Mouse (Mus musculus) CH12.LX (cell line): ENCODE data around the gene Rundc3a. TPM values are rescaled to one million over a fixed set of nuclear protein-coding genes. Genes with fewer than 3 reads are reported as not detected.
A peak's percentile ranks its signal among the peaks of the same experiment; 100 is the strongest.

Source experiments
- DNase-seq: peaks from one replicate; pipeline ENCODE4 v3.0.0-alpha.2; 2013; ENCODE audit errors: extremely low read depth
- H3K27ac ChIP-seq: 2 replicates; pipeline ENCODE4 v1.5.1; 2012; ENCODE audit warnings: low read depth, mild to moderate bottlenecking, control low read depth, moderate library complexity; ENCODE audit not compliant: insufficient read depth
- H3K27me3 ChIP-seq: replicated peaks from 2 replicates; pipeline ENCODE3; 2012; ENCODE audit warnings: inconsistent platforms
- H3K36me3 ChIP-seq, 2 experiments: replicated peaks in 1 of 2; 2 replicates each; pipeline versions ENCODE3 to v1.6.1; 2012; ENCODE audit warnings: inconsistent platforms in 1 of 2, low read length in 1 of 2, mild to moderate bottlenecking in 1 of 2, mixed read lengths in 1 of 2, moderate library complexity in 1 of 2; ENCODE audit not compliant: control insufficient read depth in 1 of 2, insufficient read depth in 1 of 2
- H3K4me1 ChIP-seq, 2 experiments: 2 replicates each; pipeline ENCODE4 v1.6.1; 2012; ENCODE audit warnings: inconsistent platforms in 1 of 2, moderate library complexity in 1 of 2; ENCODE audit not compliant: insufficient read depth in 2 of 2, control insufficient read depth in 1 of 2
- H3K4me2 ChIP-seq: 2 replicates; pipeline ENCODE4 v1.6.1; 2012; ENCODE audit warnings: low read depth, mild to moderate bottlenecking, control low read depth; ENCODE audit not compliant: poor library complexity, insufficient read depth, severe bottlenecking
- H3K4me3 ChIP-seq, 3 experiments: fragments of 150-350 bp in 1 of 3; sonication (generic) in 1 of 3; replicated peaks in 1 of 3; 2 replicates each; pipeline versions ENCODE3 to v1.5.1; 2011 to 2012; ENCODE audit warnings: low read depth in 2 of 3, low read length in 2 of 3, mild to moderate bottlenecking in 2 of 3, moderate library complexity in 2 of 3, control low read depth in 1 of 3, improper control_type of control experiment in 1 of 3, inconsistent platforms in 1 of 3, mixed read lengths in 1 of 3; ENCODE audit not compliant: poor library complexity in 1 of 3
- H3K79me2 ChIP-seq: replicated peaks from 2 replicates; pipeline ENCODE4 v1.6.1; 2012; ENCODE audit warnings: mild to moderate bottlenecking, moderate library complexity; ENCODE audit not compliant: control insufficient read depth, poor library complexity, insufficient read depth, severe bottlenecking; ENCODE audit errors: extremely low read depth
- H3K9ac ChIP-seq: 2 replicates; pipeline ENCODE4 v1.6.1; 2012; ENCODE audit warnings: low read depth, mild to moderate bottlenecking, control low read depth, moderate library complexity; ENCODE audit not compliant: insufficient read depth
- H3K9me3 ChIP-seq: replicated peaks from 2 replicates; pipeline ENCODE3; 2012; ENCODE audit warnings: low read length, inconsistent platforms, mixed read lengths
- BHLHE40 ChIP-seq: IDR thresholded peaks from 2 replicates; pipeline ENCODE4 v1.6.1; 2011; ENCODE audit warnings: mild to moderate bottlenecking, low read depth, low read length, improper control_type of control experiment
- CHD1 ChIP-seq: IDR thresholded peaks from 2 replicates; pipeline ENCODE4 v1.6.1; 2012; ENCODE audit warnings: low read depth, low read length, improper control_type of control experiment, inconsistent platforms
- CHD2 ChIP-seq: IDR thresholded peaks from 2 replicates; pipeline ENCODE4 v1.6.1; 2011; ENCODE audit warnings: low read length, improper control_type of control experiment
- CTCF ChIP-seq, 2 experiments: IDR thresholded peaks in 1 of 2; conservative IDR thresholded peaks in 1 of 2; 2 replicates each; pipeline ENCODE4 v1.5.1; 2011 to 2012; ENCODE audit warnings: low read depth in 2 of 2, low read length in 2 of 2, improper control_type of control experiment in 1 of 2, inconsistent platforms in 1 of 2, mild to moderate bottlenecking in 1 of 2, moderate library complexity in 1 of 2
- E2F4 ChIP-seq: IDR thresholded peaks from 2 replicates; pipeline ENCODE4 v1.6.1; 2011; ENCODE audit warnings: low read depth, low read length, improper control_type of control experiment; ENCODE audit not compliant: insufficient replicate concordance
- ELF1 ChIP-seq: IDR thresholded peaks from 2 replicates; pipeline ENCODE4 v1.6.1; 2014; ENCODE audit warnings: low read depth, mild to moderate bottlenecking, inconsistent platforms, low read length, improper control_type of control experiment
- EP300 ChIP-seq: IDR thresholded peaks from 2 replicates; pipeline ENCODE4 v1.6.1; 2011; ENCODE audit warnings: low read length, improper control_type of control experiment
- ETS1 ChIP-seq: conservative IDR thresholded peaks from 2 replicates; pipeline ENCODE4 v1.6.1; 2012; ENCODE audit warnings: low read depth, mild to moderate bottlenecking, inconsistent platforms, low read length, improper control_type of control experiment, moderate library complexity
- GABPA ChIP-seq: IDR thresholded peaks from 2 replicates; pipeline ENCODE4 v1.6.1; 2012; ENCODE audit warnings: low read depth, low read length, improper control_type of control experiment, inconsistent platforms; ENCODE audit not compliant: insufficient replicate concordance
- HCFC1 ChIP-seq: IDR thresholded peaks from 2 replicates; pipeline ENCODE4 v1.6.1; 2012; ENCODE audit warnings: low read depth, mild to moderate bottlenecking, inconsistent platforms, low read length, improper control_type of control experiment
- IRF4 ChIP-seq: IDR thresholded peaks from 2 replicates; pipeline ENCODE4 v1.6.1; 2014; ENCODE audit warnings: low read depth, mild to moderate bottlenecking, inconsistent platforms, low read length, improper control_type of control experiment
- JUN ChIP-seq: IDR thresholded peaks from 2 replicates; pipeline ENCODE4 v1.6.1; 2011; ENCODE audit warnings: low read depth, mild to moderate bottlenecking, low read length, improper control_type of control experiment, moderate library complexity; ENCODE audit not compliant: insufficient read depth
- JUND ChIP-seq: conservative IDR thresholded peaks from 2 replicates; pipeline ENCODE4 v1.6.1; 2011; ENCODE audit warnings: low read depth, low read length, improper control_type of control experiment
- KAT2A ChIP-seq: IDR thresholded peaks from 2 replicates; pipeline ENCODE4 v1.6.1; 2012; ENCODE audit warnings: low read length, improper control_type of control experiment, inconsistent platforms; ENCODE audit not compliant: insufficient replicate concordance
- MAFK ChIP-seq: IDR thresholded peaks from 2 replicates; pipeline ENCODE4 v1.6.1; 2011; ENCODE audit warnings: low read length, improper control_type of control experiment; ENCODE audit not compliant: insufficient replicate concordance
- MAX ChIP-seq: IDR thresholded peaks from 2 replicates; pipeline ENCODE4 v1.6.1; 2011; ENCODE audit warnings: low read length, improper control_type of control experiment
- MAZ ChIP-seq: IDR thresholded peaks from 2 replicates; pipeline ENCODE4 v1.6.1; 2012; ENCODE audit warnings: low read depth, mild to moderate bottlenecking, inconsistent platforms, low read length, improper control_type of control experiment, moderate library complexity
- MEF2A ChIP-seq: IDR thresholded peaks from 2 replicates; pipeline ENCODE4 v1.6.1; 2014; ENCODE audit warnings: low read depth, mild to moderate bottlenecking, inconsistent platforms, low read length, improper control_type of control experiment, borderline replicate concordance
- MXI1 ChIP-seq: IDR thresholded peaks from 2 replicates; pipeline ENCODE4 v1.6.1; 2011; ENCODE audit warnings: mild to moderate bottlenecking, low read depth, low read length, improper control_type of control experiment
- MYC ChIP-seq: IDR thresholded peaks from 2 replicates; pipeline ENCODE4 v1.6.1; 2011; ENCODE audit warnings: low read depth, mild to moderate bottlenecking, improper control_type of control experiment, low read length
- NELFE ChIP-seq: IDR thresholded peaks from 2 replicates; pipeline ENCODE4 v1.6.1; 2011; ENCODE audit warnings: low read depth, low read length, improper control_type of control experiment
- NRF1 ChIP-seq: IDR thresholded peaks from 2 replicates; pipeline ENCODE4 v1.6.1; 2014; ENCODE audit warnings: low read depth, mild to moderate bottlenecking, inconsistent platforms, low read length, improper control_type of control experiment, moderate library complexity
- PAX5 ChIP-seq: IDR thresholded peaks from 2 replicates; pipeline ENCODE4 v1.6.1; 2012; ENCODE audit warnings: low read length, inconsistent platforms, mixed read lengths
- POLR2A ChIP-seq: IDR thresholded peaks from 2 replicates; pipeline ENCODE4 v1.6.1; 2011; ENCODE audit warnings: low read depth, mild to moderate bottlenecking, improper control_type of control experiment, low read length
- POLR2AphosphoS2 ChIP-seq: IDR thresholded peaks from 2 replicates; pipeline ENCODE4 v1.6.1; 2011; ENCODE audit warnings: low read depth, low read length, improper control_type of control experiment
- RAD21 ChIP-seq: IDR thresholded peaks from 2 replicates; pipeline ENCODE4 v1.6.1; 2011; ENCODE audit warnings: low read depth, mild to moderate bottlenecking, low read length, improper control_type of control experiment, moderate library complexity
- RCOR1 ChIP-seq: conservative IDR thresholded peaks from 2 replicates; pipeline ENCODE4 v1.6.1; 2012; ENCODE audit warnings: low read depth, mild to moderate bottlenecking, inconsistent platforms, low read length, improper control_type of control experiment
- SIN3A ChIP-seq: IDR thresholded peaks from 2 replicates; pipeline ENCODE4 v1.6.1; 2012; ENCODE audit warnings: low read length, improper control_type of control experiment, inconsistent platforms
- SMC3 ChIP-seq: IDR thresholded peaks from 2 replicates; pipeline ENCODE4 v1.6.1; 2011; ENCODE audit warnings: low read depth, low read length, improper control_type of control experiment
- TBP ChIP-seq: conservative IDR thresholded peaks from 2 replicates; pipeline ENCODE4 v1.6.1; 2011; ENCODE audit warnings: low read depth, low read length, improper control_type of control experiment
- TCF12 ChIP-seq: IDR thresholded peaks from 2 replicates; pipeline ENCODE4 v1.6.1; 2014; ENCODE audit warnings: low read depth, mild to moderate bottlenecking, inconsistent platforms, low read length, improper control_type of control experiment
- UBTF ChIP-seq: IDR thresholded peaks from 2 replicates; pipeline ENCODE4 v1.6.1; 2012; ENCODE audit warnings: low read depth, mild to moderate bottlenecking, inconsistent platforms, low read length, improper control_type of control experiment, moderate library complexity
- USF1 ChIP-seq: IDR thresholded peaks from 2 replicates; pipeline ENCODE4 v1.6.1; 2014; ENCODE audit warnings: low read depth, mild to moderate bottlenecking, inconsistent platforms, low read length, improper control_type of control experiment
- USF2 ChIP-seq: conservative IDR thresholded peaks from 2 replicates; pipeline ENCODE4 v1.6.1; 2011; ENCODE audit warnings: low read depth, low read length, improper control_type of control experiment
- ZC3H11A ChIP-seq: IDR thresholded peaks from 2 replicates; pipeline ENCODE4 v1.6.1; 2012; ENCODE audit warnings: low read depth, mild to moderate bottlenecking, inconsistent platforms, low read length, improper control_type of control experiment
- ZKSCAN1 ChIP-seq: IDR thresholded peaks from 2 replicates; pipeline ENCODE4 v1.6.1; 2012; ENCODE audit warnings: low read depth, inconsistent platforms, low read length, improper control_type of control experiment, borderline replicate concordance
- ZMIZ1 ChIP-seq: IDR thresholded peaks from 2 replicates; pipeline ENCODE4 v1.6.1; 2012; ENCODE audit warnings: low read depth, mild to moderate bottlenecking, inconsistent platforms, low read length, improper control_type of control experiment
- ZNF384 ChIP-seq: IDR thresholded peaks from 2 replicates; pipeline ENCODE4 v1.6.1; 2012; ENCODE audit warnings: low read depth, low read length, improper control_type of control experiment, inconsistent platforms
- dilution Hi-C: fragments of 300-500 bp; cut with MboI; formaldehyde crosslinking; loops from 2 replicates; pipeline ENCODE4 v1.14.3; 2020; ENCODE audit warnings: low sequenced_read_pairs; ENCODE audit not compliant: extremely low pct_unique_long_range_greater_than_20kb, extremely low pct_ligation_motif_present
- in situ Hi-C: fragments of 300-500 bp; cut with MboI; formaldehyde crosslinking; loops from 3 replicates; pipeline ENCODE4 v1.14.3; 2019; ENCODE audit warnings: low sequenced_read_pairs, low pct_ligation_motif_present, low pct_unique_long_range_greater_than_20kb, mixed read lengths
- polyA plus RNA-seq: library from polyadenylated mRNA; unstranded; fragments of >175 nt; gene quantifications from 2 replicates; pipeline ENCODE4 v1.2.1, GENCODE M21; 2012; ENCODE audit warnings: low read depth; ENCODE audit not compliant: insufficient read length
- total RNA-seq, 2 experiments: library from RNA; depleted of rRNA; stranded (reverse); fragments of 300-350 nt in 1 of 2; fragments of >200 nt in 1 of 2; gene quantifications; 2 replicates each; pipeline ENCODE4 v1.2.3; 2012 to 2014

Gene Rundc3a
- total RNA-seq (2012; rRNA removed) (9.0 and 16.3 TPM in 2 replicates), total RNA-seq (2014; rRNA removed) (1.3 and 1.4 TPM in 2 replicates), polyA plus RNA-seq (3.3 and 4.8 TPM in 2 replicates)

- H3K4me3 ChIP-seq, result peak within 1 kb of the TSS in 2 of 3 experiments; percentile 34 to 67
- no peaks in the 10 kb centered on the region for H3K79me2 ChIP-seq
- peak within 1 kb of the TSS; percentile 58 for H3K27ac ChIP-seq
- peak; percentile 60 for DNase-seq
- H3K27me3 ChIP-seq, result peaks cover 65% of the 10 kb centered on the region
- dilution Hi-C loops, result no loop called here
- no peaks in the 10 kb centered on the region for H3K36me3 ChIP-seq
- peak within 1 kb of the TSS; percentile 95 for H3K4me2 ChIP-seq
- peak; percentile 9; the same call in 1 of the 2 replicates for TF ChIP-seq BHLHE40
- no peak for TF ChIP-seq MAFK
- peak; percentile 93 for TF ChIP-seq UBTF
- TF ChIP-seq CHD1, result no peak
- no peak for TF ChIP-seq USF2
- TF ChIP-seq ZKSCAN1, result no peak
- no peak for TF ChIP-seq E2F4
- no peak for TF ChIP-seq CTCF (conservative IDR thresholded peaks at IDR 0.05 in 1 of 2, IDR thresholded peaks at IDR 0.05 in 1 of 2; ENCODE audit: low read depth in 2 of 2, low read length in 2 of 2)
- peak; percentile 32; the same call in 1 of the 2 replicates for TF ChIP-seq ETS1
- TF ChIP-seq RAD21, result no peak
- TF ChIP-seq MAZ, result peak; percentile 97
- TF ChIP-seq ZC3H11A, result no peak
- TF ChIP-seq HCFC1, result peak; percentile 61
- no peak for TF ChIP-seq ZNF384
- TF ChIP-seq NELFE, result no peak
- TF ChIP-seq SMC3, result no peak
- no peak for TF ChIP-seq KAT2A
- TF ChIP-seq TCF12, result no peak
- TF ChIP-seq PAX5, result no peak
- TF ChIP-seq SIN3A, result peak; percentile 100
- no peak for TF ChIP-seq USF1
- TF ChIP-seq NRF1, result no peak
- TF ChIP-seq MYC, result no peak
- TF ChIP-seq JUND, result no peak
- TF ChIP-seq POLR2A, result no peak
- no peak; the same call in 1 of the 2 replicates for TF ChIP-seq MEF2A
- TF ChIP-seq MXI1, result peak; percentile 96
- TF ChIP-seq MAX, result no peak; the same call in 1 of the 2 replicates
- TF ChIP-seq CHD2, result peak; percentile 97
- no peak for TF ChIP-seq GABPA
- peak; percentile 57 for TF ChIP-seq ELF1
- TF ChIP-seq RCOR1, result no peak
- no peak for TF ChIP-seq POLR2AphosphoS2
- no peak for TF ChIP-seq ZMIZ1
- TF ChIP-seq EP300, result no peak; the same call in 1 of the 2 replicates
- no peak for TF ChIP-seq TBP
- peak; percentile 48; the same call in 1 of the 2 replicates for TF ChIP-seq IRF4
- 0 out of 2 replicates have a peak, but pooled peaks have one; percentile 16 for TF ChIP-seq JUN
- H3K4me1 ChIP-seq, result peaks cover 13 to 18% of the 10 kb centered on the region in 2 experiments; a peak in 3 of 4 replicates
- no peaks in the 10 kb centered on the region for H3K9me3 ChIP-seq
- H3K9ac ChIP-seq, result peak within 1 kb of the TSS; percentile 50
- in situ Hi-C loops, result no loop called here
These were observed at the start of gene Rundc3a for GRCm38 (mm10) chr11:102393238-102393634. Rundc3a (plus strand) TSS chr11:102393403.
